Mouse (Mus musculus) hindbrain, postnatal 0 days (tissue): ENCODE measurements around the gene Slc3a1. TPM values are rescaled to one million over a fixed set of nuclear protein-coding genes. Genes with fewer than 3 reads are reported as not detected.

Source experiments
- ATAC-seq: fragments of 200-750 bp; cut with Nextera tagmentation; 2 replicates; pipeline ENCODE4 v1.8.0; 2017; ENCODE audit warnings: mild to moderate bottlenecking, moderate TSS enrichment, moderate library complexity
- DNase-seq: peaks from one replicate; pipeline ENCODE4 v3.0.0-alpha.2; 2015; ENCODE audit warnings: low spot score
- H3K27ac ChIP-seq: fragments of 300-500 bp; sonication (generic); 2 replicates; pipeline ENCODE4 v1.5.1; 2014; ENCODE audit warnings: mild to moderate bottlenecking
- H3K27me3 ChIP-seq: fragments of 300-500 bp; sonication (generic); 2 replicates; pipeline ENCODE4 v1.6.1; 2014; ENCODE audit warnings: low read length, mixed read lengths; ENCODE audit not compliant: insufficient read depth
- H3K36me3 ChIP-seq: fragments of 300-500 bp; sonication (generic); 2 replicates; pipeline ENCODE4 v1.6.1; 2014; ENCODE audit warnings: low read length, mixed read lengths; ENCODE audit not compliant: insufficient read depth
- H3K4me1 ChIP-seq: fragments of 300-500 bp; sonication (generic); 2 replicates; pipeline ENCODE4 v1.6.1; 2014; ENCODE audit warnings: antibody characterized with exemption, low read length, mixed read lengths; ENCODE audit not compliant: insufficient read depth
- H3K4me2 ChIP-seq: fragments of 300-500 bp; sonication (generic); 2 replicates; pipeline ENCODE4 v1.6.1; 2014; ENCODE audit warnings: low read depth, mild to moderate bottlenecking, low read length, moderate library complexity, mixed read lengths
- H3K4me3 ChIP-seq: fragments of 300-500 bp; sonication (generic); 2 replicates; pipeline ENCODE4 v1.5.1; 2014; ENCODE audit warnings: low read length
- H3K9ac ChIP-seq: fragments of 300-500 bp; sonication (generic); replicated peaks from 2 replicates; pipeline ENCODE4 v1.6.1; 2014; ENCODE audit warnings: mild to moderate bottlenecking, low read length, moderate library complexity, mixed read lengths
- H3K9me3 ChIP-seq: fragments of 300-500 bp; sonication (generic); 2 replicates; pipeline ENCODE4 v1.6.1; 2016; ENCODE audit warnings: low read length, mixed read lengths
- CTCF ChIP-seq: IDR thresholded peaks from 2 replicates; pipeline ENCODE4 v1.5.1; 2016; ENCODE audit warnings: antibody characterized with exemption, control low read depth, low read depth
- WGBS: fragments of 180-500 bp; shearing (Covaris S2); extraction: QIAGEN DNeasy Blood & Tissue Kit; methylation state at CpG from one replicate; pipeline ENCODE4 v1.1.7; 2014; 5-methylcytosine and 5-hydroxymethylcytosine counted together
- polyA plus RNA-seq: library from polyadenylated mRNA; unstranded; fragments of >200 nt; fragmentation: Nextera tagmentation; extraction: Ambion mirVana; gene quantifications from 2 replicates; pipeline ENCODE4 v1.2.1, GENCODE M21; 2015
- total RNA-seq: library from RNA; depleted of rRNA; stranded (reverse); fragments of >200 nt; gene quantifications from 2 replicates; pipeline ENCODE4 v1.2.3, GENCODE M21; 2014

The Slc3a1 gene
- total and polyA plus RNA-seq, 2 experiments from 2014 or later = 0.10 to 0.19 TPM

GRCm38 (mm10) chr17:84997639-84998038 is 30.5 kb upstream of the Slc3a1 start:
- H3K9me3 ChIP-seq = no peaks in the 10 kb centered on the region
- no peak for DNase-seq
- H3K4me3 ChIP-seq = no peak overlapping the region
- H3K4me1 ChIP-seq = no peaks in the 10 kb centered on the region
- H3K9ac ChIP-seq = no peak overlapping the region
- TF ChIP-seq CTCF = no peak
- ATAC-seq = no peak
- WGBS = 75% methylated on average over 1 of the region's 1 CpGs
- no peaks in the 10 kb centered on the region for H3K27me3 ChIP-seq
- H3K4me2 ChIP-seq = no peak overlapping the region
- H3K27ac ChIP-seq = no peak overlapping the region
- no peaks in the 10 kb centered on the region for H3K36me3 ChIP-seq

- H3K27ac ChIP-seq = no peak overlapping the region
- 58% methylated on average over 10 of the region's 10 CpGs for WGBS
These were observed 28.5 kb upstream of the Slc3a1 start for GRCm38 (mm10) chr17:84999636-85000035.

GRCm38 (mm10) chr17:85013485-85013884 is 14.7 kb upstream of the Slc3a1 start:
- TF ChIP-seq CTCF = no peak
- WGBS = 71% methylated on average over 6 of the region's 6 CpGs
- Histone ChIP-seq H3K4me3 (no peak overlapping the region), H3K36me3 (no peaks in the 10 kb centered on the region), H3K4me1 (no peaks in the 10 kb centered on the region), H3K9me3 (no peaks in the 10 kb centered on the region), H3K9ac (no peak overlapping the region), H3K4me2 (no peak overlapping the region), H3K27me3 (no peaks in the 10 kb centered on the region), H3K27ac (no peak overlapping the region)
- no peak for ATAC-seq
- no peak for DNase-seq

More at GRCm38 (mm10) chr17:84999636-85000035, 28.5 kb upstream of the Slc3a1 start:
- TF ChIP-seq CTCF = no peak
- Histone ChIP-seq H3K9ac (no peak overlapping the region), H3K9me3 (no peaks in the 10 kb centered on the region), H3K27me3 (no peaks in the 10 kb centered on the region), H3K4me1 (no peaks in the 10 kb centered on the region), H3K4me2 (no peak overlapping the region), H3K36me3 (no peaks in the 10 kb centered on the region), H3K4me3 (no peak overlapping the region)
- DNase-seq (no peak), ATAC-seq (no peak)

GRCm38 (mm10) chr17:85014632-85015031 is 13.5 kb upstream of the Slc3a1 start:
- Histone ChIP-seq H3K36me3 (no peaks in the 10 kb centered on the region), H3K27ac (no peak overlapping the region), H3K9me3 (no peaks in the 10 kb centered on the region), H3K4me2 (no peak overlapping the region), H3K4me1 (no peaks in the 10 kb centered on the region), H3K9ac (no peak overlapping the region), H3K4me3 (no peak overlapping the region), H3K27me3 (no peaks in the 10 kb centered on the region)
- 91% methylated on average over 3 of the region's 3 CpGs for WGBS
- DNase-seq (no peak), ATAC-seq (no peak)
- TF ChIP-seq CTCF = no peak

GRCm38 (mm10) chr17:85018344-85018743 is 9.8 kb upstream of the Slc3a1 start:
- no peak overlapping the region for H3K27ac ChIP-seq
- no peaks in the 10 kb centered on the region for H3K27me3 ChIP-seq
- H3K9me3 ChIP-seq = no peaks in the 10 kb centered on the region
- ATAC-seq = no peak
- no peaks in the 10 kb centered on the region for H3K36me3 ChIP-seq
- no peak overlapping the region for H3K4me2 ChIP-seq
- 89% methylated on average over 3 of the region's 3 CpGs for WGBS
- no peaks in the 10 kb centered on the region for H3K4me1 ChIP-seq
- DNase-seq = no peak
- TF ChIP-seq CTCF = no peak
- H3K4me3 ChIP-seq = no peak overlapping the region
- no peak overlapping the region for H3K9ac ChIP-seq

- no peaks in the 10 kb centered on the region for H3K27me3 ChIP-seq
- ATAC-seq (no peak), DNase-seq (no peak)
- 84% methylated on average over 5 of the region's 5 CpGs for WGBS
- no peak overlapping the region for H3K4me3 ChIP-seq
- no peaks in the 10 kb centered on the region for H3K4me1 ChIP-seq
- H3K4me2 ChIP-seq = no peak overlapping the region
- TF ChIP-seq CTCF = no peak
- no peaks in the 10 kb centered on the region for H3K36me3 ChIP-seq
- H3K9ac ChIP-seq = no peak overlapping the region
- no peak overlapping the region for H3K27ac ChIP-seq
- H3K9me3 ChIP-seq = no peaks in the 10 kb centered on the region
These were observed 9.4 kb upstream of the Slc3a1 start for GRCm38 (mm10) chr17:85018794-85019193.

GRCm38 (mm10) chr17:85020343-85020742 is 7.8 kb upstream of the Slc3a1 start:
- no peaks in the 10 kb centered on the region for H3K27me3 ChIP-seq
- TF ChIP-seq CTCF = no peak
- H3K9me3 ChIP-seq = no peaks in the 10 kb centered on the region
- no peak overlapping the region for H3K27ac ChIP-seq
- no peak overlapping the region for H3K4me3 ChIP-seq
- DNase-seq (no peak), ATAC-seq (no peak)
- H3K36me3 ChIP-seq = no peaks in the 10 kb centered on the region
- no peak overlapping the region for H3K9ac ChIP-seq
- H3K4me1 ChIP-seq = no peaks in the 10 kb centered on the region
- no peak overlapping the region for H3K4me2 ChIP-seq
- WGBS = 86% methylated on average over 3 of the region's 3 CpGs
